8 mouse cellular contexts compared by ENCODE assay signal in genomic region chr17:28518615-28519071, GRCm38 (mm10). TPM values are rescaled to one million over a fixed set of nuclear protein-coding genes. Genes with fewer than 3 reads are reported as not detected.
DNase-seq lines count a peak whose midpoint lies in the region; ATAC-seq and TF ChIP-seq lines count a peak whose summit lies in the region.

No protein-coding gene starts in this region.

- peak overlapping the region; percentile 73 for H3K4me3 ChIP-seq in gastrocnemius, adult 2 months
- H3K4me3 ChIP-seq in heart, embryonic 14.5 days (ENCODE audit: control insufficient read depth in 1 of 2, insufficient read depth in 1 of 2, low read depth in 1 of 2, low read length in 2 of 2): peak overlapping the region; percentile 40 to 44; a peak in 2 of 4 replicates
- peak overlapping the region; percentile 55 for H3K4me3 ChIP-seq in midbrain, embryonic 16.5 days (ENCODE audit: low read depth, low read length)

- no peaks in the 10 kb centered on the region for H3K36me3 ChIP-seq in heart, embryonic 14.5 days (ENCODE audit: control insufficient read depth, insufficient read depth, low read length)
- no peaks in the 10 kb centered on the region for H3K36me3 ChIP-seq in midbrain, embryonic 16.5 days (ENCODE audit: control insufficient read depth, insufficient read depth, low read length)

- H3K9me3 ChIP-seq in heart, embryonic 14.5 days (ENCODE audit: control insufficient read depth, low read length): no peaks in the 10 kb centered on the region
- H3K9me3 ChIP-seq in midbrain, embryonic 16.5 days (replicated peaks; ENCODE audit: control insufficient read depth, low read length, poor library complexity, severe bottlenecking): no peaks in the 10 kb centered on the region

- peaks cover 12 to 13% of the 10 kb centered on the region in 2 experiments; a peak in 3 of 4 replicates for H3K4me1 ChIP-seq in heart, embryonic 14.5 days (ENCODE audit: control insufficient read depth in 2 of 2, insufficient read depth in 2 of 2, low read length in 2 of 2)
- peaks cover 18% of the 10 kb centered on the region; the same call in 1 of the 2 replicates for H3K4me1 ChIP-seq in midbrain, embryonic 16.5 days (ENCODE audit: control insufficient read depth, insufficient read depth, low read length)

- ATAC-seq in heart, embryonic 14.5 days (ENCODE audit: insufficient number of reproducible peaks, insufficient read depth, low FRiP score, low read depth): no peak
- no peak for ATAC-seq in midbrain, embryonic 16.5 days

- no peak for TF ChIP-seq CTCF in gastrocnemius, adult 2 months (IDR thresholded peaks at IDR 0.05)

- peak overlapping the region; percentile 63; the same call in 1 of the 2 replicates for H3K9ac ChIP-seq in heart, embryonic 14.5 days (ENCODE audit: low read length)
- peak overlapping the region; percentile 81 for H3K9ac ChIP-seq in midbrain, embryonic 16.5 days (ENCODE audit: low read depth, low read length)

- WGBS in heart, embryonic 14.5 days: 41% methylated on average over 8 of the region's 8 CpGs
- WGBS in midbrain, embryonic 16.5 days: 20% methylated on average over 8 of the region's 8 CpGs

- intact Hi-C loops in gastrocnemius, adult 2 months (cut with DNase I): no loop called here

- peak; percentile 75 for DNase-seq in gastrocnemius, adult 2 months
- DNase-seq in gastrocnemius, postnatal 10 days: no peak
- peak; percentile 35 for DNase-seq in brain, adult 2 months (ENCODE audit: low read depth, low spot score)
- DNase-seq in kidney, postnatal 36 days: peak; percentile 63 to 89
- no peak for DNase-seq in frontal cortex, adult 2 months (ENCODE audit: extremely low spot score in 1 of 2, low spot score in 1 of 2)
- no peak for DNase-seq in right cerebral cortex, postnatal 4 days

- peaks cover 27% of the 10 kb centered on the region for H3K27me3 ChIP-seq in heart, embryonic 14.5 days (ENCODE audit: control insufficient read depth, insufficient read depth, low read length)
- peaks cover 5% of the 10 kb centered on the region; the same call in 1 of the 2 replicates for H3K27me3 ChIP-seq in midbrain, embryonic 16.5 days (ENCODE audit: control insufficient read depth, insufficient read depth, low read depth, low read length)

- H3K27ac ChIP-seq in gastrocnemius, adult 2 months: peak overlapping the region; percentile 99
- H3K27ac ChIP-seq in heart, embryonic 14.5 days (replicated peaks in 1 of 2; ENCODE audit: control insufficient read depth in 1 of 2, insufficient read depth in 1 of 2, low read depth in 2 of 2, low read length in 2 of 2): no peak overlapping the region
- H3K27ac ChIP-seq in midbrain, embryonic 16.5 days (ENCODE audit: low read length): no peak overlapping the region

- peak overlapping the region; percentile 89 for H3K4me2 ChIP-seq in heart, embryonic 14.5 days (ENCODE audit: low read length)
- H3K4me2 ChIP-seq in midbrain, embryonic 16.5 days (ENCODE audit: low read length): peak overlapping the region; percentile 98

RNA-seq across cellular contexts. Expression of gene Fkbp5, which starts 1.3 kb away (rescaled TPM):
- 100 to 1,000 TPM; 106 to 153 TPM for total RNA-seq in gastrocnemius, adult 2 months (2021)
- 10 to 100 TPM in 1 of 2 experiments, 1 to 10 TPM in 1; 6.0 to 14.4 TPM for total RNA-seq in gastrocnemius, postnatal 10 days (2021)
- polyA plus RNA-seq in heart, embryonic 14.5 days (2014; fragmentation: Nextera tagmentation; extraction: Ambion mirVana): 4.3 and 5.0 TPM in 2 replicates
- 36.3 and 40.5 TPM in 2 replicates for polyA plus RNA-seq in midbrain, embryonic 16.5 days (2015; fragmentation: Nextera tagmentation; extraction: Ambion mirVana)
- 16.3 and 18.9 TPM in 2 replicates for polyA plus RNA-seq in frontal cortex, adult 2 months (2012; rRNA removed)

RNA-seq across cellular contexts. Expression of gene Armc12, which starts 12.0 kb away (rescaled TPM):
- total RNA-seq in gastrocnemius, adult 2 months (2021): not detected
- total RNA-seq in gastrocnemius, postnatal 10 days (2021): not detected
- not detected in 2 replicates for polyA plus RNA-seq in heart, embryonic 14.5 days (2014; fragmentation: Nextera tagmentation; extraction: Ambion mirVana)
- polyA plus RNA-seq in midbrain, embryonic 16.5 days (2015; fragmentation: Nextera tagmentation; extraction: Ambion mirVana): not detected in 2 replicates
- not detected in 2 replicates for polyA plus RNA-seq in frontal cortex, adult 2 months (2012; rRNA removed)

RNA-seq across cellular contexts. Expression of gene Clpsl2, which starts 30.6 kb away (rescaled TPM):
- not detected for total RNA-seq in gastrocnemius, adult 2 months (2021)
- not detected for total RNA-seq in gastrocnemius, postnatal 10 days (2021)
- not detected in 2 replicates for polyA plus RNA-seq in heart, embryonic 14.5 days (2014; fragmentation: Nextera tagmentation; extraction: Ambion mirVana)
- polyA plus RNA-seq in midbrain, embryonic 16.5 days (2015; fragmentation: Nextera tagmentation; extraction: Ambion mirVana): not detected in 2 replicates
- not detected in 2 replicates for polyA plus RNA-seq in frontal cortex, adult 2 months (2012; rRNA removed)

RNA-seq across cellular contexts. Expression of gene Clps, which starts 41.9 kb away (rescaled TPM):
- not detected for total RNA-seq in gastrocnemius, adult 2 months (2021)
- not detected for total RNA-seq in gastrocnemius, postnatal 10 days (2021)
- polyA plus RNA-seq in heart, embryonic 14.5 days (2014; fragmentation: Nextera tagmentation; extraction: Ambion mirVana): 0.47 TPM in 1 of 2 replicates, not detected in the other
- not detected in 2 replicates for polyA plus RNA-seq in midbrain, embryonic 16.5 days (2015; fragmentation: Nextera tagmentation; extraction: Ambion mirVana)
- polyA plus RNA-seq in frontal cortex, adult 2 months (2012; rRNA removed): 0.18 TPM in 1 of 2 replicates, not detected in the other

RNA-seq across cellular contexts. Expression of gene Lhfpl5, which starts 56.8 kb away (rescaled TPM):
- total RNA-seq in gastrocnemius, adult 2 months (2021): not detected
- not detected for total RNA-seq in gastrocnemius, postnatal 10 days (2021)
- polyA plus RNA-seq in heart, embryonic 14.5 days (2014; fragmentation: Nextera tagmentation; extraction: Ambion mirVana): 0.26 and 0.45 TPM in 2 replicates
- polyA plus RNA-seq in midbrain, embryonic 16.5 days (2015; fragmentation: Nextera tagmentation; extraction: Ambion mirVana): 13.1 and 16.6 TPM in 2 replicates
- 8.4 and 8.5 TPM in 2 replicates for polyA plus RNA-seq in frontal cortex, adult 2 months (2012; rRNA removed)

Comparison
In these comparisons a context has a peak if more than half of its experiments do, and no peak if none do; other contexts are left out.
1. DNase-seq: peak in gastrocnemius, adult 2 months (single experiment), brain, adult 2 months (single experiment) and kidney, postnatal 36 days (2 of 2); none in gastrocnemius, postnatal 10 days (single experiment), frontal cortex, adult 2 months (0 of 2) and right cerebral cortex, postnatal 4 days (single experiment).
2. Peak in every context shown above with its lines, with median percentiles within 50 percentile points of each other: H3K4me3 ChIP-seq.